Mouse (Mus musculus): ENCODE results near the gene Lrrc45.
"Not testable (repeated sequence)": the region's sequence is repeated elsewhere in the genome, so short reads cannot be mapped to it uniquely, and the experiment has no call there.

The Lrrc45 gene

GRCm38 (mm10) chr11:120713580-120714518 is at the start of gene Lrrc45, which contains the start of gene Cenpx:
TSS of gene Lrrc45 (plus strand) at chr11:120713925.
TSS of gene Cenpx (minus strand) at chr11:120713738.
- DNase-seq (ENCODE audit: low spot score), result peak; percentile 93

GRCm38 (mm10) chr11:120665406-120665805 is 48.3 kb upstream of the Lrrc45 start:
- DNase-seq (ENCODE audit: low spot score), result no peak

GRCm38 (mm10) chr11:120666617-120667016 is 47.1 kb upstream of the Lrrc45 start:
- no peak for DNase-seq (ENCODE audit: low spot score)

- peak; percentile 94 for DNase-seq (ENCODE audit: low spot score)
Observed at GRCm38 (mm10) chr11:120672687-120673593, 40.8 kb upstream of the Lrrc45 start, which contains the start of gene Aspscr1. TSS of gene Aspscr1 (plus strand) at chr11:120672973.

- DNase-seq (ENCODE audit: low spot score), result no peak
Observed at GRCm38 (mm10) chr11:120673594-120674122, 40.1 kb upstream of the Lrrc45 start.

GRCm38 (mm10) chr11:120675875-120676274 is 37.9 kb upstream of the Lrrc45 start:
- DNase-seq (ENCODE audit: low spot score), result not testable (repeated sequence)

- DNase-seq (ENCODE audit: low spot score), result no peak
Observed at GRCm38 (mm10) chr11:120676951-120677350, 36.8 kb upstream of the Lrrc45 start.

- DNase-seq (ENCODE audit: low spot score), result no peak
Observed at GRCm38 (mm10) chr11:120679909-120680308, 33.8 kb upstream of the Lrrc45 start.

GRCm38 (mm10) chr11:120682683-120683082 is 31.0 kb upstream of the Lrrc45 start:
- no peak for DNase-seq (ENCODE audit: low spot score)

GRCm38 (mm10) chr11:120683536-120683935 is 30.2 kb upstream of the Lrrc45 start:
- DNase-seq (ENCODE audit: low spot score), result no peak

- no peak for DNase-seq (ENCODE audit: low spot score)
Observed at GRCm38 (mm10) chr11:120684086-120684485, 29.6 kb upstream of the Lrrc45 start.

GRCm38 (mm10) chr11:120684660-120685059 is 29.1 kb upstream of the Lrrc45 start:
- DNase-seq (ENCODE audit: low spot score), result no peak

GRCm38 (mm10) chr11:120686650-120687272 is 27.0 kb upstream of the Lrrc45 start:
- no peak for DNase-seq (ENCODE audit: low spot score)

GRCm38 (mm10) chr11:120689365-120689764 is 24.4 kb upstream of the Lrrc45 start:
- no peak for DNase-seq (ENCODE audit: low spot score)

GRCm38 (mm10) chr11:120692471-120693011 is 21.2 kb upstream of the Lrrc45 start:
- no peak for DNase-seq (ENCODE audit: low spot score)

GRCm38 (mm10) chr11:120693461-120693860 is 20.3 kb upstream of the Lrrc45 start:
- DNase-seq (ENCODE audit: low spot score), result no peak

- no peak for DNase-seq (ENCODE audit: low spot score)
Observed at GRCm38 (mm10) chr11:120695184-120695583, 18.5 kb upstream of the Lrrc45 start.

- no peak for DNase-seq (ENCODE audit: low spot score)
Observed at GRCm38 (mm10) chr11:120695641-120696040, 18.1 kb upstream of the Lrrc45 start.

- DNase-seq (ENCODE audit: low spot score), result no peak
Observed at GRCm38 (mm10) chr11:120696568-120696967, 17.2 kb upstream of the Lrrc45 start.

- DNase-seq (ENCODE audit: low spot score), result no peak
Observed at GRCm38 (mm10) chr11:120697741-120698140, 16.0 kb upstream of the Lrrc45 start.

- DNase-seq (ENCODE audit: low spot score), result no peak
Observed at GRCm38 (mm10) chr11:120703696-120704454, 9.8 kb upstream of the Lrrc45 start.

All from spleen, adult 12 weeks (tissue).